Mouse (Mus musculus) gastrocnemius, postnatal 25 days (tissue): ENCODE data around the gene Ccdc47. TPM values are rescaled to one million over a fixed set of nuclear protein-coding genes. Genes with fewer than 3 reads are reported as not detected.
"Not testable (repeated sequence)": the region's sequence is repeated elsewhere in the genome, so short reads cannot be mapped to it uniquely, and the experiment has no call there.

Source experiments
- DNase-seq: peaks from one replicate; pipeline ENCODE4 v3.0.0; 2022
- total RNA-seq, 2 experiments: library from RNA; stranded (reverse); gene quantifications; 1 replicate in 1 of 2; 2 replicates in 1 of 2; pipeline ENCODE4 v1.2.3; 2021

The Ccdc47 gene
- total RNA-seq, 2 experiments from 2014 or later = 58.1 to 69.1 TPM

GRCm38 (mm10) chr11:106199997-106200396 lies 16.1 kb downstream of the Ccdc47 start:
- DNase-seq = not testable (repeated sequence)

- no peak for DNase-seq
Measured at GRCm38 (mm10) chr11:106198277-106198676, 17.9 kb downstream of the Ccdc47 start.

GRCm38 (mm10) chr11:106195341-106195740 lies 20.8 kb downstream of the Ccdc47 start:
- DNase-seq = no peak

- no peak for DNase-seq
Measured at GRCm38 (mm10) chr11:106194891-106195290, 21.3 kb downstream of the Ccdc47 start.

GRCm38 (mm10) chr11:106194155-106194541 lies 22.0 kb downstream of the Ccdc47 start:
- no peak for DNase-seq

- DNase-seq = peak; percentile 98
Measured at GRCm38 (mm10) chr11:106193371-106194154, 22.6 kb downstream of the Ccdc47 start.

- DNase-seq = no peak
Measured at GRCm38 (mm10) chr11:106192657-106193370, 23.3 kb downstream of the Ccdc47 start.

- DNase-seq = no peak
Measured at GRCm38 (mm10) chr11:106192241-106192640, 23.9 kb downstream of the Ccdc47 start.

GRCm38 (mm10) chr11:106191716-106192115 lies 24.4 kb downstream of the Ccdc47 start:
- DNase-seq = no peak

GRCm38 (mm10) chr11:106187326-106187725 lies 28.8 kb downstream of the Ccdc47 start:
- DNase-seq = no peak

- DNase-seq = no peak
Measured at GRCm38 (mm10) chr11:106180449-106180801, 35.7 kb downstream of the Ccdc47 start.

- DNase-seq = no peak
Measured at GRCm38 (mm10) chr11:106179711-106180448, 36.3 kb downstream of the Ccdc47 start.

GRCm38 (mm10) chr11:106178036-106178782 lies 37.9 kb downstream of the Ccdc47 start:
- no peak for DNase-seq

GRCm38 (mm10) chr11:106176372-106176771 lies 39.8 kb downstream of the Ccdc47 start:
- DNase-seq = no peak

- DNase-seq = peak; percentile 66
Measured at GRCm38 (mm10) chr11:106175081-106175480, 41.1 kb downstream of the Ccdc47 start.

GRCm38 (mm10) chr11:106174372-106174771 lies 41.8 kb downstream of the Ccdc47 start:
- DNase-seq = peak; percentile 55

- DNase-seq = no peak
Measured at GRCm38 (mm10) chr11:106173228-106173627, 42.9 kb downstream of the Ccdc47 start.

GRCm38 (mm10) chr11:106170807-106171206 lies 45.3 kb downstream of the Ccdc47 start:
- DNase-seq = no peak

- no peak for DNase-seq
Measured at GRCm38 (mm10) chr11:106167435-106167834, 48.7 kb downstream of the Ccdc47 start.

GRCm38 (mm10) chr11:106164601-106165180 lies 51.5 kb downstream of the Ccdc47 start:
- no peak for DNase-seq

GRCm38 (mm10) chr11:106163546-106163945 lies 52.6 kb downstream of the Ccdc47 start:
- DNase-seq = no peak

GRCm38 (mm10) chr11:106162237-106162636 lies 53.9 kb downstream of the Ccdc47 start:
- DNase-seq = peak; percentile 35
